Mouse (Mus musculus) regulatory T cell (primary cell): ENCODE measurements at regions not wholly inside any gene's neighbourhood (a gene's known extent, or its start where the extent isn't known, plus 50 kb on each side); places are given as distances from the start of the nearest gene placed in this dataset.

ENCODE experiments used
- in situ Hi-C: fragments of 300-600 bp; cut with MboI, MseI; formaldehyde crosslinking; loops from one replicate; pipeline ENCODE4 v1.15.1; 2025; ENCODE audit warnings: high pct_unique_total_duplicates

GRCm38 (mm10) chr9:61707875-61708274 is 206.5 kb downstream of the Rplp1 start:
- in situ Hi-C loops, result no loop called here

GRCm38 (mm10) chr9:61707296-61707695 is 207.0 kb downstream of the Rplp1 start:
- in situ Hi-C loops, result no loop called here

GRCm38 (mm10) chr9:61706263-61706755 is 208.0 kb downstream of the Rplp1 start:
- in situ Hi-C loops, result no loop called here

- in situ Hi-C loops, result no loop called here
These were observed 208.6 kb downstream of the Rplp1 start for GRCm38 (mm10) chr9:61705586-61706233.

- in situ Hi-C loops, result no loop called here
These were observed 211.0 kb downstream of the Rplp1 start for GRCm38 (mm10) chr9:61703301-61703700.

- in situ Hi-C loops, result no loop called here
These were observed 211.9 kb downstream of the Rplp1 start for GRCm38 (mm10) chr9:61702280-61702966.

- in situ Hi-C loops, result no loop called here
These were observed 213.8 kb downstream of the Rplp1 start for GRCm38 (mm10) chr9:61700576-61700975.

- in situ Hi-C loops, result no loop called here
These were observed 214.7 kb downstream of the Rplp1 start for GRCm38 (mm10) chr9:61699618-61700017.

GRCm38 (mm10) chr9:61697959-61698358 is 216.4 kb downstream of the Rplp1 start:
- in situ Hi-C loops, result no loop called here

- in situ Hi-C loops, result no loop called here
These were observed 217.5 kb downstream of the Rplp1 start for GRCm38 (mm10) chr9:61696831-61697230.

GRCm38 (mm10) chr9:61695821-61696220 is 218.5 kb downstream of the Rplp1 start:
- in situ Hi-C loops, result no loop called here

- in situ Hi-C loops, result no loop called here
These were observed 219.0 kb downstream of the Rplp1 start for GRCm38 (mm10) chr9:61695381-61695791.

- in situ Hi-C loops, result no loop called here
These were observed 220.1 kb downstream of the Rplp1 start for GRCm38 (mm10) chr9:61694206-61694605.

- in situ Hi-C loops, result no loop called here
These were observed 223.6 kb downstream of the Rplp1 start for GRCm38 (mm10) chr9:61690786-61691185.

GRCm38 (mm10) chr9:61689939-61690338 is 224.4 kb downstream of the Rplp1 start:
- in situ Hi-C loops, result no loop called here

GRCm38 (mm10) chr9:61689516-61689915 is 224.8 kb downstream of the Rplp1 start:
- in situ Hi-C loops, result no loop called here

- in situ Hi-C loops, result no loop called here
These were observed 230.8 kb downstream of the Rplp1 start for GRCm38 (mm10) chr9:61683557-61683956.

GRCm38 (mm10) chr9:61682744-61683259 is 231.5 kb downstream of the Rplp1 start:
- in situ Hi-C loops, result no loop called here

GRCm38 (mm10) chr9:61682316-61682715 is 232.0 kb downstream of the Rplp1 start:
- in situ Hi-C loops, result no loop called here

- in situ Hi-C loops, result no loop called here
These were observed 232.9 kb downstream of the Rplp1 start for GRCm38 (mm10) chr9:61681406-61681805.

GRCm38 (mm10) chr9:61680911-61681311 is 233.4 kb downstream of the Rplp1 start:
- in situ Hi-C loops, result no loop called here

GRCm38 (mm10) chr9:61679686-61680085 is 234.7 kb downstream of the Rplp1 start:
- in situ Hi-C loops, result loop anchor here (5.0 to 10.0 kb wide), 2 partner anchors 625 to 682 kb away; no protein-coding TSS in a partner anchor

GRCm38 (mm10) chr9:61677603-61678002 is 236.7 kb downstream of the Rplp1 start:
- in situ Hi-C loops, result loop anchor here (5.0 to 10.0 kb wide), 2 partner anchors 623 to 680 kb away; no protein-coding TSS in a partner anchor
